Mouse (Mus musculus): ENCODE data around the gene Mnd1.
A peak's percentile ranks its signal among the peaks of the same experiment; 100 is the strongest.

Mnd1 gene

DNA sequence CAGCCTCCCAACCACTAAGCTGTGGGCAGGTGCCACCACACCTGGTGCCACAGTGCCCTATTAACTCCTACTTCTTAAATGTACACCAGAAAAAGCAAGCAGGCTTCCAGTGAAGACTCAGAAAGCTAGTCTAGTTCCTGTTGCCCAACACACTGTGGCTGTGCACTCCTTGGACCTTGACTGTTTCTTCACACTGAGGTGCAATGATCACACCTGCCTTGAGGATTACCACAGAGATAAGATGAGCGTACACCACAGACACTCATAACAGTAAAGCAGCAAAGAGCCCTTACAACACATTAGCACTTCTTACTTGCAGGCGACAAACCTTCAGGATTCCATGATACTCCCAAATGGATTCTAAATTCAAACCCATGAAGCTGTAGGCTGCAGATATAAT is 62.7 kb downstream of the Mnd1 start:
- peak in 1 of 2 experiments; percentile 51 for DNase-seq (ENCODE audit: low spot score in 2 of 2)

DNA sequence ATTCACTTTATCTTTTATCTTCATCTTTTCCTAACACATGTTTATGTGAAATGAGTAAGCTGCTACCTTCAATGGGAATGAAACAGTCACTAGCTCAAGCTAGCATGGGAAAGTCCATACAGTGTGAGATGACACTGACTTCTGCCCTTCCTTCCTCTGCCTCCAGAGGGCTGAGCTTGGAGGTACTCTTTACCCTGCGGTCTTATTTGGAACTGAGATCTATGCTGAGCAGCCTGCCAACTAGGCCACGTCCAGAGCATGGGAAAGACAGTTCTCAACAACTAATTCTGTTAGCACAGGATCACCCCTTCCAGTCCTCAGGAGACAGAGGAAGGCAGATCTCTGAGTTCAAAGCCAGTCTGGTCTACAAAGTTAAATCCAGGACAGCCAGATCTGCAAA is 64.6 kb downstream of the Mnd1 start:
- peak in 1 of 2 experiments; percentile 65 for DNase-seq (ENCODE audit: low spot score in 2 of 2)

- no peak for DNase-seq (ENCODE audit: low spot score in 2 of 2)
These were observed 68.7 kb downstream of the Mnd1 start for GRCm38 (mm10) chr3:84086921-84087320.

DNA sequence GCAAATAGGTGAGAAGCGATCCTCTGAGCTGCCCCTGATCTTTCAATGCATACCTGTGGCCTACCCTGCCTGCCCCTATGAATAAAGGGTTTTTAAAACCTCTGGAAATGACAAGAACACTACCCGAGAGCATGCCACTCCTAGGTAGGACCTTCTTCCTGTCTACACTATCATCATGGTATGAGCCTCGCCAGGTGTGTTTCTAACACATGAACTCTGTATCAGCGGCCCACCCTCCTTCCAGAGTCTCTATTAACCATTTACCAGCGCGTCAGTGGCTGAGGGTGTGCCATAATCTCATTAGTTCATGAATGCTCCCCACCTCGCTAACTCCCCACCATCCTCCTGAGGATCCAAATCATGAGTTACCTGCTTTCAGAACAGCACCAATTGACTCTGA is 69.2 kb downstream of the Mnd1 start:
- peak in 1 of 2 experiments; percentile 40 for DNase-seq (ENCODE audit: low spot score in 2 of 2)

DNA sequence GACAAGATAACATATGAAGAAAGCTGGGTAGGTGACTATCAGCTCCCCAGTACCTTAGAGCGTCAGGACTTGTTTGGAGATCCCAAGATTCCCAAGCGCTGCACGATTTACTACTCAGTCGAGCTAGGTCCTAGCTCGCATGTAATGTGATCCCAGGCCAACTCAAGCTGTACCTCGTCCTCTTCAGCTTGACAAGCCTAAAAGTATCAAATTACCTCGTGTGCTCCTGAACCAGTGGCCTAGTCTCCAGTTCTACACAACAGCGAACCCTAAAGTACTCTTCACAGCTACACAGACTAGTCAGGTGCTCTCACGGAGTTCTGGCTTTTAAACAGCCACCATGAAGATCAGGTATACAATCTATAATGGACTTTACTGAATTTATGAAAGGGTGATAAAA is 70.2 kb downstream of the Mnd1 start:
- no peak for DNase-seq (ENCODE audit: low spot score in 2 of 2)

GRCm38 (mm10) chr3:84081208-84081722 is 74.3 kb downstream of the Mnd1 start:
- DNase-seq (ENCODE audit: low spot score in 2 of 2) = no peak

GRCm38 (mm10) chr3:84080074-84080473 is 75.5 kb downstream of the Mnd1 start:
- no peak for DNase-seq (ENCODE audit: low spot score in 2 of 2)

DNA sequence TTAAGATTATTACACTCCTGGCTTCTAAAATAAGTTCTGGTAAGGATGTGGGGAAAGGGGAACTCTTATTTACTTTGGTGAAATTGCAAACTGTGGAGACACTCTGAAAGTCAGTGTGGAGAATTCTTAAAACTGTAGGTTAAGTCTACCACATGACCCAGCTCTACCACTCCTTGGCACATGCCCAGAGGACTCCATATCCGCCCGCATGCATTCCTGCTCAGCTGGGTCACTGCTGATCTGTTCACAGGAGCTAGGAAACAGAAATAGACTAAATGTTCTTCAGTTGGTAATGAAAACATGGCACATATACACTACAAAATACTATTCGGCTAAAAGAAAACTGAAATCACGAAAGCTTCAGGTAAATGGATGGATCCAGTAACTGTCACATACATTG is 78.1 kb downstream of the Mnd1 start:
- DNase-seq (ENCODE audit: low spot score in 2 of 2) = no peak

DNA sequence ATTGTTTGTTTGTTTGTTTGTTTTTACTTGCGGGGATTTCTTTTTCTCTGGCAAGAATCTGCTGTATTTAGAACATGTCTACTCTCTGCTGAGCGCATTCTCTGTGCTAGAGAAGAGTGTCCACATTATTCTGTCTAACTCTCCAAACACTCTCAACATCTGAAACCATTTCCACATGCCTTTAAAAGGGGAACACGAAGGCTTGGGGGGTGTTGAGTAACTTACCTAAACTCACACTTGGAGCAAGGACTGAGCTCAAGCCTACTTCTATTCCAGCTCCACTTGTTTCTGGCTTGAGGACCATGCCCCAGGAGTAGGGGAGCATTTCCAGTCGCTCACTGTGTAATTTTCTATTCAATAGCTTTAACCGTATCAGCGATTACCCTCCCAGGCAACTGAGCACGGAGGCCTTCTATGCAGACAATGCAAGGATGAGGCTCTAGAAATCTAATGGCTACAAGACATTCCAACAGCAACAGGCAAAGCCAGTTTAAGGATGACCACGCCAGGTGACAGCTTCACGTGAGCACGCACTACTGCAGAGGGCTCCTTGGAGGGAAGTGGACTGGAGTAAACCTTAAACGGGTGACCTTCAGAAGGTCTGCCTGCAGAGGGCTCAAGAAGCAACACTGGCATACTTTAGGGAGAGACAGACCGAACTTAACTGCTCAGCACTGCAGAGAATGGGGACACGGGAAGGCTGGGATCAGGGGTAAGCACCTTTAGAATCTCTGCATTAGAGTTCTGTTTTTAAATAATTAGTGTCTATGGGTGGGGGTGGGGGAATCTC is 78.8 kb downstream of the Mnd1 start:
- DNase-seq (ENCODE audit: low spot score in 2 of 2) = no peak

DNA sequence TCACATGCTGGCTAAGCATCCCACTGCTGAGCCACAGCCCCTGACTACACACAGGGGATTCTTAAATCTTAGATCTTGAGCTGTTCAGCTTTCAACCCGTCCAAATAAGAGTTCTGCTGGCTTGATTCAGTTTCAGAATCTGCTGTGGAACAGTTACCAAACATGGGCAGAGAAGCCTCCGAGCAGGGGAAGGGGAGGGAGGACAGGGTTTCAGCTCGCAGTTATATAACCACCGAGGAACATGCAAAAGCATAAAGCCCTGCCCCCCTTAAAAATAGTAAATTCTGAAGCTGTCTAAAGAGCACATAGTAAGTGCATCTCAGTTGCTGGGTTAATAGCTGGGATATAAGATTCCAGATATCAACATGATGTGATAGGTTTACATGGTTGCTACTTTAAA is 80.1 kb downstream of the Mnd1 start:
- DNase-seq (ENCODE audit: low spot score in 2 of 2) = no peak

DNA sequence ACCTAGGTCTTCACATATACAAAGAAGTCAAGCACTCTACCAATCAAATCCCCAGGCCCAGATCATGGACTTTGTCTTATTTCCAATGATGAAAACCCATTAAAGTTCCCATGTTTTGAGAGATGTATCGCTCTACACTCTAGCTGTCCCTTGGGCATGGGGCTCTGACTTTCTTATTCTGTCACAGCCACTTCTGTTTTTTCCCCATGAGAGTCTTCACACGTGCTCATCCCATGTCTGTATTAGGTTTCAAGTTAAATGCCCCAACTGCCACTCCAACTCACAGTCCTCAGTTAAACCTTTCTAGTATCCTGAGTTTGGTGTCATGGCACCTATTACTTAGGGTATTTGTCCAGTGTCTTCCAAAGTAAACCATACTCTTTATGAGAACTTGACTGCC is 80.8 kb downstream of the Mnd1 start:
- no peak for DNase-seq (ENCODE audit: low spot score in 2 of 2)

DNA sequence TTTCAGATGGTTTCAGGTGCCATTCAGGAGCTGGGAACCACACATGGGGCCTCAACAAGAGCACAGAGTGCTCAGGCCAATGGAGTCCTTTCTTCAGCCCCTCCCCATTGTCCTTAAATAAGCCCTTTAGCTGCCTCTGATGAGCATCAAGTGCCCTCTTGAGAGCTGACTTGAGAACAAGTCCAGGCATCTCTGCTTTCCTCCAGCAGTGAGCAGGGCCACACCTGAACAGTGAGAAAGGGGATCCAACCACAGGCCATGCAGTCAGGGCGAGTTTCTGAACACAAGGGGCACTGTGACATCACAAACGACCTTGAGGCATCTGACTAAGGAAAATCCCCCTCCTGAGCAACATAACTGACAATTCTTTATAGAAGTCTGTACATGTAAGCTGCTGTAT is 83.9 kb downstream of the Mnd1 start:
- DNase-seq (ENCODE audit: low spot score in 2 of 2) = no peak

DNA sequence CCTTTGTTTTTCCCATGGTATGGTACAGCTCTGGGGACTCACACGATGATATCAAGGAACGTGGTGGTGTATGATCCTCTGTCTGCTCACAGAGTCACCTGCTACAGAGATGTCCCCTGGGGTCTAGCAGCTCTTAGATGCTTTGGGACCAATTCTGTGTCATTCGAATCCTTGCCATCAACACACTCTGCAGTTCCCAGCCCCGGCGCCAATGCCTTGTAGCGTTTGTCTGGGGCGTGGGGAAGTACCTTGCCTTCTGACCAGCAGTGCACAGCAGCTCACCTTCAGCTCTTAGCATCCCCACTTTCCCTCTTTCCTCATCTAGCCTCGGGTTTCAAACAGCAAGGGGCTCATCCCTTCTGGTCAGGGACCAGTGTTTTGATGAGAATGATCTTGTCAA is 84.8 kb downstream of the Mnd1 start:
- no peak for DNase-seq (ENCODE audit: low spot score in 2 of 2)

DNA sequence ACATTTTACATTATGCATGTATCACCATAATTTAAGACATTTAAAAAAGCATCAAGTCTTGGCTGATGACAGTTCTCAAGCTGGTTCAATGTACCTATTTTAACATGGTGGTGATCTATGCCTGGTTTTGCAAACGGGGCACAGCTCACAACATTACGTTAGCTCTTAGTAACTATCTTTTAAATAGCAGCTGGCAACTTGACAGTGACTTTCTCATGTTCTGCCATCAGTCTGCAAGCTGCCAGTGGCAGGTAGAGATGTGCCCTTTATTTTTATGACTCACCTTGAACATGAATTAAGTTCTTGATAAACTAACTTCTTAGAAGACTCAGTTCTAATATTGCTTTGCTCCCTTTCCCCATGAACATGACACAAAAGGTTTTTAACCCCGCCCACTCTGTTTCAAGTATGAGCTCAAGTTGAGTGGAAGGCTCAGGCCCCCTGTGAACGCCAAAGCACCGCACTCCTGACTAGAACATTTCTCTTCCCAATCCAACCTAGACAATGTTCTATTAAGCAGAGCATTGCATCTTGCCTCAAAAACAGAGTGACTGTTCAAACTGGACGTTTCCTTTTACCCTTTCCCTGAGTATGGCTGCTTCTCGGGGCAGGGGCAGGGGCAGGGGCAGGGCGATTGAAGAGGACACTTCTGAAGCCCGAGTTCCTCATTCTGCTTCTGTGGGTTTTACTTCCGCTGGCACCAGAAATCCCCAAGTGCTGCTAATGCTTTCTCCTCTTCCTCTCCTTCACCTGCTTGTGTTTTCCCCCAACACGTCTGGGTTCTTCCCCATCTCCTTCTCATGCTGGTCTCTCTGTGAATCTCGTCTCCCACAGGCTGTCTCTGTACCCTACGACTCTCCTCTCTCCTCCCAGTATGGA is 86.5 kb downstream of the Mnd1 start:
- DNase-seq (ENCODE audit: low spot score in 2 of 2) = peak; percentile 51 to 73

DNA sequence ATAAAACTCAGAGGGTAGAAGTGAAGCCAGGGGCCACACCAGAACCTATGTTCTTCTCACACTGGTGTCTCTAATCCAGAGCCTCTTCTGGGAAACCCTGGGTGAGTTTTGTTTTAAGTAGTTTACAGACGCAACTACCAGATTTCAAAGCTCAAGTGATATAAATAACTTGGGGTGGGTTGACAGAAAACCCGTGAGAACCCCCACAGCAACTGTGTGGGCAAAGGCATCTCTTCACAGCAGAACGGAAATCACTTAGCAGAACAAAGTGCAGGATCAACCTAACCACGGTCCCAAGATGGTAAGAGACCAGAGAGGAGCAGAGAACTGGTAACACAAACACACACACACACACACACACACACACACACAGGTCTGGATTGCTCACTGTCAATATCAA is 89.8 kb downstream of the Mnd1 start:
- DNase-seq (ENCODE audit: low spot score in 2 of 2) = no peak

GRCm38 (mm10) chr3:84063369-84063914 is 92.1 kb downstream of the Mnd1 start:
- no peak for DNase-seq (ENCODE audit: low spot score in 2 of 2)

DNA sequence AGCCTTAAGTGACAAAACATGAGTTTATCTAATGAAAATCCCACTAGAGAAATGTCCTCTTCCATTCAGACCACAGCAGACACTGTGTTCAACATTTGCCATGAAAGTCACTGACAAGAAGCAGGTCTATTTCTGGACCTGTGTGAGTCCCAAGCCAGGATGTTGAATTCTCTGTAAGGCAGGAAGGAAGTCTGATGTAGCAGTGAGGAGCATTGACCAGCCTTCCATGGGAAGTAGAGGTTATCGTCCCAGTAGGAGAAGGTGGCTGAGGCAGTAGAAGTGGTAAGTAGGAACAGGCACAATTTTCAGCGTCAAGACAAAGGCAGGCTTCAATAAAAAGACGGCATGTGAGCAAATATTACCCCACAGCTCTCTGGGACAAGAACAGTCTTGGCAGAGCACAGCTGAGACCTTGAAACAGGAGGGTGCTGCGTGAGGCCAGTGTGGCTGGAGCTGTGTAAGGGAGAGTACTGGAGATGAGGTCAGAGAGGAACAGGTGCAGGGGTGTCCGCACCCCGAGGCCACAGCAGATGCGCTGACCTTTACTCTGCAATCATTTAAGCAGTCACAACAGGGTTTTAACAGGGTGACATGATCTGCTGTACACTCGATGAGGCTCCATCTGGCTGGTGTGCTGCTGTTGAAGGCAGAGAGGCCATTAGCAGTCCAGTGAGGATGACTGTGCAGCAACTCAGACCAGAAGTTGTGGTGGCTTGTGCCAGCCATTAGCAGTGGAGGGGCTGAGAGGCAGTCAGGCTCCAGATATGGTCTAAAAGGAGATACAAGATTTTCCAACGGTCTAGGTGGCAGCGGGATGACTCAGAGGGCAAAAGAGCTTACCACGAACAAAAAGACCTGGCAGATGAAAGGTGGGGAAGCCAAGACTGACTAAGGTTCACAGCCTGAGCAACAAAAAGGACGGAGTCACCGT is 93.8 kb downstream of the Mnd1 start:
- DNase-seq (ENCODE audit: low spot score in 2 of 2) = no peak

GRCm38 (mm10) chr3:84060946-84061345 is 94.6 kb downstream of the Mnd1 start:
- DNase-seq (ENCODE audit: low spot score in 2 of 2) = no peak

DNA sequence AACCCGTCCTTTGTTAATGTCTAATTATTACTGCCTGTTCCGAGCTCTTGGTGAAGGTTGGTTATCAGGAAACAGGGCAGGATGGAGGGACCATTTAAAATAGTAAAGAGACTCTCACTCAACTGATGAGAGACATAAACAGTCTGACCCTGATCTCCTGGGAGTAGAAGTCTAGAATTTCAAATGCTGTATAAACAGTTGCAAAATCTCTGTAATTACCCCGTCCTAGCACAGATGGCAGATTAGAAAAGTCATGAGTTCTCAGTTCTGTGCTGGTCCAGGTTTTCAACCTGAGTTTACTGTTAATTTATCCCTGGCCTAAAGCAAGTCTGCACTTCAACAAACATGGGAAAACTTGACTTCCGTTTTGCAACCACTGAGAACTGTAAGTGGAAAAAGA is 95.5 kb downstream of the Mnd1 start:
- DNase-seq (ENCODE audit: low spot score in 2 of 2) = no peak

DNA sequence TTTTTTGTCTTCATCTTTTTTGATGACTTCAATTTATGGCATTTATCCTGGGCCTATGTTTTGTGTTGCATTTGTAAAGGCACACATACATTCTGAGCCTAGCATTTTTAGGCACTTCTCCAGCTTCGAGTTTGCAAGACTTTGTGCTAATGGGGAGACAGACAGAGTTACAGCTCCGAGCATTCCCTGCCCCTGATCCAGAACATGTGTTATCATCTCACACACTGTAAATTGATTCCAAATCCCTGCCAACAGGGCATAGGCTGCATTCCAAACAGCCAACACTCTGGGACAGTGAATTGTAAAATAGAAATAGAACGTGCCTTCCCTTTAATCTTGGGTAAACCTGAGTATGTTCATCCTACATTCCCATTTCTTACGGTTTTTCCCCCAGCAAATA is 95.9 kb downstream of the Mnd1 start:
- DNase-seq (ENCODE audit: low spot score in 2 of 2) = no peak

DNA sequence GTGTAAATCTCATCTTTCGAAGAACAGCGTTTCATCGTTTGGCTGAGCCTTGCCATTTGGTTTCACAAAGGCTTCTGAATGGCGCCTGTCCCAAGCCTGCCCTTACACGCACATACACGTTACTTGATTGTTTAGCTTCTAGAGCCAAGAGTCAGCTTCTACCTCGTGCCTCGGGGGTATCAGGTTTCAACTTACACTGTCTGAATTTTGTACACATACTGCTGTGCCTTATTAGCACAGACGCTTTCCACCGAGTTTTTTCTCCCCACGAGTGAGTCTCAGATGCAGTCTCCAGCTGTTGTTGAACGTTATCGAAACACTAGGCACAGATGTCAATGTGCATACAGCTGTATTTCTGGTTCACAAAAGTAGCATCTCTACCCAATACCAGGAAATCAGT is 96.3 kb downstream of the Mnd1 start:
- no peak for DNase-seq (ENCODE audit: low spot score in 2 of 2)

Data from spleen, postnatal 4 days (tissue).